Mouse (Mus musculus): Measurements from ENCODE around the gene Wipf3.

- no peak for TF ChIP-seq POLR2A (IDR thresholded peaks at IDR 0.05; ENCODE audit: insufficient read length, low read depth)
- TF ChIP-seq USF1 (IDR thresholded peaks at IDR 0.05; ENCODE audit: low read depth) = no peak
- TF ChIP-seq CEBPB (IDR thresholded peaks at IDR 0.05; ENCODE audit: insufficient read depth, poor library complexity, severe bottlenecking) = no peak
- no peak for TF ChIP-seq MAX (IDR thresholded peaks at IDR 0.05; ENCODE audit: low read depth)
- TF ChIP-seq SRF (IDR thresholded peaks at IDR 0.05; ENCODE audit: control insufficient read depth, insufficient read length, low read depth) = no peak
- TF ChIP-seq E2F4 (IDR thresholded peaks at IDR 0.05; ENCODE audit: insufficient read depth) = no peak
- no peak for TF ChIP-seq REST (IDR thresholded peaks at IDR 0.05; ENCODE audit: insufficient read depth, insufficient read length)
- peak in 1 of 3 experiments; percentile 32 for TF ChIP-seq MYOD1 (IDR thresholded peaks at IDR 0.05; ENCODE audit: control insufficient read depth in 1 of 3, insufficient read length in 2 of 3, low read depth in 2 of 3)
- no peak for TF ChIP-seq TCF12 (IDR thresholded peaks at IDR 0.05; ENCODE audit: insufficient read depth, poor library complexity, severe bottlenecking)
- TF ChIP-seq POLR2AphosphoS2 (IDR thresholded peaks at IDR 0.05; ENCODE audit: insufficient read length, low read depth) = no peak
Observed at GRCm38 (mm10) chr6:54460915-54461671, 31.7 kb downstream of the Wipf3 start.
